Mouse (Mus musculus) CD4-positive naive resting alpha-beta T cell, adult 76 days (primary cell): ENCODE measurements around the gene Ccnd3. TPM values are rescaled to one million over a fixed set of nuclear protein-coding genes. Genes with fewer than 3 reads are reported as not detected.

Experiments used
- total RNA-seq: library from RNA; stranded (reverse); gene quantifications from one replicate; pipeline ENCODE4 v1.2.4, GENCODE M21; 2023

Ccnd3 gene
- 419 TPM for total RNA-seq

DNA sequence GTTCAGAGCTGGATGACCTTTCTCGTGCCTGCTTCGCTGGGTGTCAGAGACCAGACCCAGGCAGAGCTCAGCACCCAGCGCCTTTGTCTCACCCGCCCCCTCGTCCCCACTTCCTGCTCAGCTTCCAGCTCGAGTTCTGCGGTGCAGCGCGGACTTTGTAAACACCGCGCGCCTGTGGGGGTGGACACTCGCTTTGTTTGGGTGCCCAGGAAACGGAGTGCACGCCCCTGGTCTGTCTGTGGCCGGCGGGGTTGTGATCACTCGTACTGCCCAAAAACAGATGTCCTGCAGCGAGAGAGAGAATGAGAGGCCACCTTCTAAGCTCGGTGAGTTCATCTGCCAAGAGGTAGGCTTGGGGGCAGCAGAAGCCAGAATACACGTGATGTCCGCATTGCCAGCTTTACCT, at the start of gene Ccnd3:
Gene Ccnd3, plus strand, starts transcription at position 111 of the 406 bp plus-strand sequence.

GRCm38 (mm10) chr17:47501946-47502706, 2.7 kb upstream of the Ccnd3 start, which contains the start of gene Taf8:
Gene Taf8, minus strand, starts transcription at chr17:47502292.

GRCm38 (mm10) chr17:47610849-47611660, 106.2 kb downstream of the Ccnd3 start, which contains the start of the genes Bysl, Med20 and Gm20517:
Gene Bysl, minus strand, starts transcription at chr17:47611492.
Gene Med20, plus strand, starts transcription at chr17:47611582.
Gene Gm20517, plus strand, starts transcription at chr17:47611589.

DNA sequence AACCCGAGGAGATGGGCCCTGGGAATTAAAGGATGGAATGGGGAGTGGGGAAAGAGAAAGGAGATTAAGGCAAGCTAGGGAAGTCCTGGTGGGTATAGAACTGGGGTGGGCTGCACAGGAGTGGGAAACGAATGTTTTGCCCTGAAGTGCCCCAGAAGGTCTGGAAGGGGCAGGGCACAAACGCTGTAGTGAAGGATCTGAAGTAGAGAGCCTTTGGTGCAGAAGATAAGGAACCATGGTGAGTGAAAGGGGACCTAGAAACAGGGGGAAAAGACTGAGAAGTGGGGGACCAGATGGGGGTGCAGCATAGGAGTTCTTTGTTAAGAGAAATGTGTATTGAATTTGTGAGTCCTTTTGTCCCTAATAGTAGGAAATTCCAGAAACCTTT, 125.8 kb downstream of the Ccnd3 start, which contains the start of gene Usp49:
Gene Usp49, plus strand, starts transcription at position 13 of the 388 bp plus-strand sequence.

Other genes with a start within 250 kb of the Ccnd3 start
- 25.4 TPM for gene Mrps10, start 136.2 kb upstream of the Ccnd3 start, total RNA-seq
- 3.5 TPM for gene Guca1b, start 119.7 kb upstream of the Ccnd3 start, total RNA-seq
- gene Guca1a, start 104.5 kb upstream of the Ccnd3 start, total RNA-seq = not detected
- not detected for gene AI661453, start 68.4 kb upstream of the Ccnd3 start, total RNA-seq
- not detected for gene 1700001C19Rik, start 67.7 kb upstream of the Ccnd3 start, total RNA-seq
- gene Taf8, start 2.8 kb upstream of the Ccnd3 start, total RNA-seq = 88.3 TPM
- 14.7 TPM for gene Bysl, start 106.4 kb downstream of the Ccnd3 start, total RNA-seq
- gene Med20, start 106.5 kb downstream of the Ccnd3 start, total RNA-seq = 66.3 TPM
- gene Gm20517, start 106.5 kb downstream of the Ccnd3 start, total RNA-seq = 9.8 TPM
- gene Usp49, start 125.6 kb downstream of the Ccnd3 start, total RNA-seq = 13.2 TPM
- 125 TPM for gene Tomm6, start 183.3 kb downstream of the Ccnd3 start, total RNA-seq
- 3.5 TPM for gene Frs3, start 184.0 kb downstream of the Ccnd3 start, total RNA-seq
- not detected for gene Gm21981, start 189.4 kb downstream of the Ccnd3 start, total RNA-seq
- not detected for gene Prickle4, start 189.7 kb downstream of the Ccnd3 start, total RNA-seq
- not detected for gene Pgc, start 221.8 kb downstream of the Ccnd3 start, total RNA-seq
- gene Tfeb, start 232.0 kb downstream of the Ccnd3 start, total RNA-seq = 37.5 TPM